Mouse (Mus musculus) mouse embryonic stem cell (cell line): ENCODE measurements around the gene Cpsf3.

Experiments
- in situ Hi-C, 2 experiments: fragments of 300-500 bp; cut with MboI; formaldehyde crosslinking; loops; 1 replicate in 1 of 2; 3 replicates in 1 of 2; pipeline ENCODE4 v1.14.3; 2019 to 2020; ENCODE audit warnings: low sequenced_read_pairs in 2 of 2, low pct_unique_long_range_greater_than_20kb in 1 of 2, mixed read lengths in 1 of 2; ENCODE audit not compliant: unreplicated experiment in 1 of 2

The Cpsf3 gene

DNA sequence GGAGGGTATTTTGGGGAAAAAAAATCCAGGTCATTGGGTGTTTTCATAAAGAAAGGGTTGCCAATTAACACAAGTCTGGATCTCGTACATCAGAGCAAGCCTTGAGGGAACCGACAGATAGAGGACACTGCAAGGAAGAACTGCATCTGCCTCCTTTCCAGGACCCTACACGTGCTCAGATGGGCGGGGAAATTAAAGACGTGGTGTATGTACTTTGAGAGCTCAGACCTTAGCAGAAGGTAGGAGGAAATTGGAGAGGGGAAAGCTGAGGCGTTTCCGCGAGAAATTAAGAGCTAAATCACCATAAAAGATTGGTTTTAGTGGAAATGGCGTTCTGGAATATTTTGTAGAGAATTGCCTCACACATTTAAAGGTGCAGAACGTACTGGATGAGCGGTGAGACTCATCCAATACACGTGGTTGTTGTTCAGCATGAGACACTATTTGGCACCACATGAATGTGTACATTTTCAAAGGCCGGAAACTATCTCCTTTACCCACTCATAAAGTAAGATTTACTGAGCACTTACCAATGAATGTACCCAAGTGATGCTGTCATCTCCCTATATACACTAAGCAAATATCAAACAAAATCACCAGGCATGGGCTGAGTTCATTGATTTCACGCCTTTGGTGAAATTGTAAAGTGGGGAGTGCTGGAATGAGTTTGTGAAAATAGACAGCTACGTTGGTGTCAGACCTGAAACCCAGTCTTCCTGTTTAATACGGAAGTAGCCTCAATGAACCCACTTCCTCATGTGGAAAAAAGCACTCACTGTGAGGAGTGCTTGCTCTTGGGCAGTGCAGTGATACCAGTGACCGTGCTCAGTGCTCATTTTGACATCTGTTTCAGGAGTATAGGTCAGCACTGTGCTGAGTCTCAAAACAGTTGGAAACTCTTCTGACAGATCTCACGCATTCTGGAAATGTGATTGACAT is 1.8 kb downstream of the Cpsf3 start:
- in situ Hi-C loops = no loop called here

GRCm38 (mm10) chr12:21288716-21289395 is 3.7 kb downstream of the Cpsf3 start:
- in situ Hi-C loops = no loop called here

GRCm38 (mm10) chr12:21289651-21290050 is 4.5 kb downstream of the Cpsf3 start:
- in situ Hi-C loops = no loop called here

GRCm38 (mm10) chr12:21298856-21299255 is 13.7 kb downstream of the Cpsf3 start:
- in situ Hi-C loops = no loop called here

DNA sequence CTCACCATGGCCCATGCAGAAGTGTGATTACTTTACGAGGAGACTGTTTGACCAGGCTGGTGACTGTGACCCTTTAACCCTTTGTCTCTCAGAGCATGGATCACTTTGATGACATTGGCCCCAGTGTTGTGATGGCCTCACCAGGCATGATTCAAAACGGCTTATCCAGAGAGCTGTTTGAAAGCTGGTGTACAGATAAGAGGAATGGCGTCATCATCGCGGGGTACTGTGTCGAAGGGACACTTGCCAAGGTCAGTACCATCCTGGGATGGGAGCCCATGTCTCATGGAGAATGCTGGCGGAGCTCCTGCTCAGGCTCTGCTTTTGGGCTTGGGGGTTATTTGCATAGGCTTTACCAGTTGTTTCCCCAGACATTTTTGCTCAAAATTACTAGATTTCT is 16.1 kb downstream of the Cpsf3 start:
- in situ Hi-C loops = no loop called here

DNA sequence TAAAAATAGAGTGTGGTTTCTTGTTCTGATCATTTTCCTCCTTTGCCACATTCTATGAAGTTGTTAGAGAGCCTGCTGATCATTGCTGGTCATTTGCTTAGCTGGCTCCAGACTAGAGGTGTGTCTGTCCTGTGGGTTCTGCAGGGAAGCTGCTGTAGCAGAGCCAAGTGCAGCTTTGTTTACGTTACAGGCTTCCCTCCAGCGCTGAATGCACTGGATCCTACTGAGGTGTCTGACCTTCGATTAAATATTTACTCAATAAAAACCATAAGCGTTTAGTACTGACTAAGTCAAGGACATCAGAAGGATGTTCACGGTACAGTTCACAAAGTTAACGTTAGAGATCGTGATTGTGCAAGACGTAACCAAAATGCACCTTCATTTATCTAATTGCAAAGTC is 16.7 kb downstream of the Cpsf3 start:
- in situ Hi-C loops = no loop called here

GRCm38 (mm10) chr12:21302361-21302783 is 17.2 kb downstream of the Cpsf3 start:
- in situ Hi-C loops = no loop called here

DNA sequence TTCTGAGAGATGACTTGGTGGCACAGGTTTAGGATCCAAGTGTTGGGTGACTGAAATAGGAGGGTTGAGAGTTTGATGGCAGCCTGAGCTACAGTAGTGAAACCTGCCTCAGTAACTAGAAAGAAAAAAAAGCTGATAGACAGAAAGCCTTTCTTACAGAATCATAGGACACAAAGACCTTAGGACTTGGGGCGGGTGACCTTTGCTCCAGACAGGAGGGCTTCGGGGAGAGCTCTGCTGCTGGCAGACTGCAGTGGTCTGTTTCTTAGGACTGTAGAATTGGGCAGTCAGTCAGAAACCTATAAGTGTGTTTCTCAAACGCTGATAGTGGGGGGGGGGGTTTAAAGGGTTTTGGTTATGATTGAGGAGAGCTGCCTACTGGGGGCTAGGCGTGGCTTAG is 20.6 kb downstream of the Cpsf3 start:
- in situ Hi-C loops = no loop called here

DNA sequence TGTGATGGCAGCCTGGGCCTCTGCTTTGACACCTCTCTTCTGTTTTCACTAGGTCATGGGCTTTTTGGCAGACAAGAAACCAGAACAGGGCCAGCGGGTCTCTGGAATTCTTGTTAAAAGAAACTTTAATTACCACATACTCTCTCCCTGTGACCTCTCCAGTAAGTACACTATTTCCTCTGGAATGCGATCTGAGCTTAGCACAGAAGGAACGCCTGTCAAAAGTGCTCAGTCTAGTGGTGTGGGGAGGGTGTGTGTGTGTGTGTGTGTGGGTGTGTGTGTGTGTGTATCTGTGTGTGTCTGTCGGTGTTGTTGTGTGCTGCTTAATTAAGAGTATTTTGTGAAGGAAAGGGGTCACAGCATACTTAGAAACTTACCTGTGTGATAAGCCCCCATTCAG is 21.5 kb downstream of the Cpsf3 start:
- in situ Hi-C loops = no loop called here

- in situ Hi-C loops = no loop called here
Observed at GRCm38 (mm10) chr12:21312201-21312600, 27.0 kb downstream of the Cpsf3 start.

DNA sequence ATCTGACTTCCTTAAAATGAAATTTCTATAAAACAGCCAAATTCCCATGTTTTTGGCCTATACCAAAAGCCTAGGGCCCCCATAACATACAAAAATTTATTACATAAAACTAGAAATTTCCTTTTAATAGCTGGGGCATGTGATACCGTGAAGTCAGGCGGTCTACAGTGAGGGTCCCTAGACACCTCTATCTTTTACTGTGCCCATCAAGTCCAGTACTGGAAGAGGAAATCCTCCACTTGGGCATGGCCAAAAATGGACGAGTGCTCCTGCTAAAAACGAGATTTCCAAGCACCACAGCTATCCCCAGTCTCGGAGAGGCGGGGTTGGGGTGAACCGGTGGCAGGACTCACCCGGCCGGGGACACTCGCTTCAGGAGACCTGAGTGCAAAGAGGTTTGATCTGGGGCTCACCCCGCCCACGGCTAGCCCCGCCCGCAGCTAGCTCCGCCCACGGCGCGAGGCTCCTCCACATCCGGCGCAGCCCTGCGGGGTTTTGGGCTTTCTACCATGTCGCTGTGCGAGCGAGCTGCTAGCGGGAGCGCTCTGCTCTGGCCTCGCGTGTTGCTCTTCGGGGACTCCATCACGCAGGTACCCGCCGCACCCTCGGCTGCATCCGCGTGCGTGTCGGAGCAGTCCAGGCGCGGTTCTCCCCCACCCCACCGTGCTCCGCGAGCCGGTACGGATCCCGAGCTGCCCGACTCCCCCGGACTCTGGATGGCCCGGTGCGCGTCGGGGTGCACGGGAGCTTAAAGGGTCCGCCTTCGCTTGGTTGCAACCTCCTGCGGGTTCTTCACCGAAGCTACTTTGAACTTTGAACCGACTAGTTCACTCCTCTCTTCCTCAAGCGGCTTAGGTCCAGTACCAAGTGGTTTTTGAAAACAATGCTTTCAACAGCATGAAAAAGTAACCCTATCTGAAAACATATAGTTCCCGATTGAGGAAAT is 31.0 kb downstream of the Cpsf3 start, which contains the start of gene Iah1:
TSS of gene Iah1 (plus strand) at position 467 of the 946 bp plus-strand sequence.
- in situ Hi-C loops = no loop called here

DNA sequence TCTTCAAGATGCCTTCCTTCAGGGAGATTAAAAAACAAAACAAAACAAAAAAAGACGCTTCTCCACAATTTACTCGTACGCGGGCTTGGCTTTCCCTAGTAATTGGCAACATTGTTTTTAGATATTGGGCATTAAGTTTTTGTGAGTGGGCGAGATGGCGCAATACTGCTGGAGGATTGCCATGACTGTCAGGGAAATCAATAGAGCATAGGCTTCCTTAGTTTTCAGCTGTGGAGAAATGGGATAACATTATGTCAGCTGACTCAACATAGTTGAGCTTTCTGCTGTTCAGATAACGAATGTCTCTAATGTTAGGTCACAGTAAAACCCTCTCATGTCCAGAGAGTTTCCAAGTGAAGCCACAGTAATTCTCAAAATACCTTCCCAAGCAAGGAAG is 31.7 kb downstream of the Cpsf3 start:
- in situ Hi-C loops = no loop called here

DNA sequence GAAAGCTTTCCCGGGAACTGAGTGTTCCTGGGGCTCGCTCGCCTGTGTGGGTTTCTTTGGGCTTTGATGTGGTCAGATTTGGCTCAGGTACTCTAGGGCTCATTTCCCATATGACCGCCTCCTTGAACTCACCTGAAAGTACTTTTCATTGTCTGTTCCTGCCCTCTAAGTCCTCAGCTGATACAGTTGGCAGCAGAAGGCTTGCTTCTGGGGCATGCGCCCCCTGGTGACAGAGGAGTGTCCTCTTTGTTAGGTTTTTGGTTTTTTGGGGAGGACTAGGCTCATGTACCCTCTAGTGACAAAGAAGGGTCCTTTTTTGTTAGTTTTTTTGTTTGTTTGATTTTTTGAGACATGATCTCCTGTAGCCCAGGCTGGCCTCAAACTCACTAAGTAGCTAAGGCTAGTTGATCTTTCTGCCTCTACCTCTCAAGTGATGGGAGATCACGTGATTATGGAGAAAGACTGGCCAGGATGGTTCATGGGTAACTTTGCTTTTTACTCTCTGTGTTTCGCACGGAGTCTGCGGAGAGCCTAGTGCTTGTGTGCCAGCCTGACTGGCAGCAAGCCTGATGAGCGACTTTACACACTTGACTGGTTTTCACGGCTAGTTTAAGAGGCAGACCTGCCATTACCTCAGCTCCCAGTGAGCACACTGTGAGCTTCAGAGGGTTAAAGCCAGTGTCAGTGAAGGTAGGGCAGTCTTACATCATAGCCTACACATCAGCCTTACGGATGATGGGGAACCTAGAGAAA is 33.1 kb downstream of the Cpsf3 start:
- in situ Hi-C loops = no loop called here

GRCm38 (mm10) chr12:21320317-21320716 is 35.1 kb downstream of the Cpsf3 start:
- in situ Hi-C loops = no loop called here

DNA sequence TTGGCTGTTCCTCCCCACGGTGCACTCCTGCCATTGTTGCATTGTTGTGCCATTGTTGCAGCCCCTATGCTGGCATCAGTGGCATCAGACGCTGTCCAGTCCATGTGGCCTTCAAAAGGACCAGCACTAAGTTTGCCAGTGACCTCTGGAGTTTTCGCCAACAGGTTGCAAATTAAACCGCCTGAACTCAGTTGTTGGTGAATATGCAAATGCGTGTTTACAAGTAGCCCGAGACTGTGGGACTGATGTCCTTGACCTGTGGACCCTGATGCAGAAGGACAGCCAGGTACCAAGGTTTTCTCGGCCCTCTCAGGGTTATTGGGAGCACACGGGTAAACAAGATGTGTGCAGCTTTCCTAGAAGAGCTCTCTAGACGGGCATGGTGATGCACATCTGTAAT is 36.0 kb downstream of the Cpsf3 start:
- in situ Hi-C loops = no loop called here

DNA sequence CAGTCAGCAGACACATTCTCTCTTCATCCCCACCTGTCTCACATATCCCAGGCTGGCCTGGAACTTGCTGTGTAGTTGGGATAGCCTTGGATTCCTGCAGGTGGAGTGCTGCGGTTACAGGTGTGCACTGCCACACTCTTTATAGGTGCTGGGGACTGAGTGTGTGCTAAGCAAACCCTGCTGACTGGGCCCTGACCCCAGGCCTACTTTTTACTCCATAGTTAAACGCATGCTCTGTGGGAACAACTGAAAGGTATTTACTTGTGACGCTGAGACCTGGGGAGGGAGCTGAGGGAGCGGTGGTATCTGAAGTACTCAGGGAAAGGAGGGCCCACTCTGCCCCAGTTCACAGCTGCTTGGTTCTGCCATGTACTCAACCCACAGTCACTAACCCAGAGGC is 37.1 kb downstream of the Cpsf3 start:
- in situ Hi-C loops = no loop called here

- in situ Hi-C loops = no loop called here
Observed at GRCm38 (mm10) chr12:21322856-21323255, 37.7 kb downstream of the Cpsf3 start.

DNA sequence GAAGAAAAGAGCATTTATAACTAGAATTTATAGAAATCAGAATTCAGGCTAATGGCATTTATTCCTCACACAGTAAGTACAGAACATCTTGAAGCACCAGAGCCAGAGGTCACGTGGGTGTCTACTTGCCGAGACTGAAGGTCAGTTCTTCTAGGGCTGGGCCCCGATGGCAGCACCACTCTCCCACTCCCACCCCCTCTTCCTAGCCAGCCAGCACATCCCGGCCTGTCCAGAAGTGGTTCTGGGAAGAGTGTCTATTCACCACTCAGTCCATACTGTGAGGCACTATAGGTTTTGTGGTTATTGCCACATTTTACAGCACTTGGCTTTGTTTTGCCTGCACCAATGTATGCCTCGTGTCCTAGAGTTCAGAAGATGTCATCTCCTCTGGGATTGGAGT is 38.9 kb downstream of the Cpsf3 start:
- in situ Hi-C loops = no loop called here
